Mouse (Mus musculus) lung, postnatal 0 days (tissue): ENCODE data around the gene Treh.

ENCODE experiments used
- CTCF ChIP-seq: IDR thresholded peaks from 2 replicates; pipeline ENCODE4 v1.5.1; 2016; ENCODE audit warnings: antibody characterized with exemption, mild to moderate bottlenecking
- EP300 ChIP-seq: IDR thresholded peaks from 2 replicates; pipeline ENCODE4 v1.6.1; 2016; ENCODE audit warnings: antibody characterized with exemption, mild to moderate bottlenecking, control low read depth

GRCm38 (mm10) chr9:44626268-44626667 is 46.8 kb upstream of the Treh start:
- TF ChIP-seq CTCF, result no peak
- TF ChIP-seq EP300, result no peak
